Mouse (Mus musculus) cerebellum, postnatal 36 days (tissue): ENCODE results near the gene Vdr.

ENCODE experiments used
- DNase-seq, 2 experiments: peaks; one replicate each; pipeline ENCODE4 v3.0.0; 2021 to 2022; ENCODE audit warnings: mixed read lengths in 2 of 2

The Vdr gene

GRCm38 (mm10) chr15:97910530-97910929 lies at the start of gene Vdr:
TSS of gene Vdr (minus strand) at chr15:97910630.
- DNase-seq, result no peak

GRCm38 (mm10) chr15:97956416-97956815 lies 46.0 kb upstream of the Vdr start:
- DNase-seq, result no peak

- DNase-seq, result no peak
Observed at GRCm38 (mm10) chr15:97955742-97956141, 45.3 kb upstream of the Vdr start.

GRCm38 (mm10) chr15:97955286-97955685 lies 44.9 kb upstream of the Vdr start:
- DNase-seq, result no peak

- DNase-seq, result no peak
Observed at GRCm38 (mm10) chr15:97954671-97955070, 44.2 kb upstream of the Vdr start.

GRCm38 (mm10) chr15:97952889-97953189 lies 42.4 kb upstream of the Vdr start:
- peak in 1 of 2 experiments; percentile 2 for DNase-seq

GRCm38 (mm10) chr15:97952137-97952888 lies 41.9 kb upstream of the Vdr start:
- peak; percentile 58 to 67 for DNase-seq

- no peak for DNase-seq
Observed at GRCm38 (mm10) chr15:97950240-97950639, 39.8 kb upstream of the Vdr start.

- no peak for DNase-seq
Observed at GRCm38 (mm10) chr15:97949706-97950105, 39.3 kb upstream of the Vdr start.

GRCm38 (mm10) chr15:97948720-97949119 lies 38.3 kb upstream of the Vdr start:
- DNase-seq, result no peak

- no peak for DNase-seq
Observed at GRCm38 (mm10) chr15:97945656-97946315, 35.4 kb upstream of the Vdr start.

- DNase-seq, result no peak
Observed at GRCm38 (mm10) chr15:97944919-97945574, 34.6 kb upstream of the Vdr start.

GRCm38 (mm10) chr15:97943356-97943755 lies 32.9 kb upstream of the Vdr start:
- no peak for DNase-seq

GRCm38 (mm10) chr15:97942538-97942937 lies 32.1 kb upstream of the Vdr start:
- no peak for DNase-seq

GRCm38 (mm10) chr15:97941306-97941705 lies 30.9 kb upstream of the Vdr start:
- no peak for DNase-seq

GRCm38 (mm10) chr15:97940088-97940487 lies 29.7 kb upstream of the Vdr start:
- no peak for DNase-seq

GRCm38 (mm10) chr15:97938580-97938979 lies 28.1 kb upstream of the Vdr start:
- DNase-seq, result no peak

GRCm38 (mm10) chr15:97932441-97932840 lies 22.0 kb upstream of the Vdr start:
- DNase-seq, result no peak

- DNase-seq, result no peak
Observed at GRCm38 (mm10) chr15:97929259-97929824, 18.9 kb upstream of the Vdr start.

- DNase-seq, result no peak
Observed at GRCm38 (mm10) chr15:97927821-97928220, 17.4 kb upstream of the Vdr start.

GRCm38 (mm10) chr15:97927018-97927417 lies 16.6 kb upstream of the Vdr start:
- no peak for DNase-seq

GRCm38 (mm10) chr15:97922421-97922820 lies 12.0 kb upstream of the Vdr start:
- no peak for DNase-seq

GRCm38 (mm10) chr15:97921796-97922195 lies 11.4 kb upstream of the Vdr start:
- DNase-seq, result no peak

- DNase-seq, result no peak
Observed at GRCm38 (mm10) chr15:97920306-97920705, 9.9 kb upstream of the Vdr start.
